Mouse (Mus musculus): ENCODE results near the gene Tshb.

Tshb gene

DNA sequence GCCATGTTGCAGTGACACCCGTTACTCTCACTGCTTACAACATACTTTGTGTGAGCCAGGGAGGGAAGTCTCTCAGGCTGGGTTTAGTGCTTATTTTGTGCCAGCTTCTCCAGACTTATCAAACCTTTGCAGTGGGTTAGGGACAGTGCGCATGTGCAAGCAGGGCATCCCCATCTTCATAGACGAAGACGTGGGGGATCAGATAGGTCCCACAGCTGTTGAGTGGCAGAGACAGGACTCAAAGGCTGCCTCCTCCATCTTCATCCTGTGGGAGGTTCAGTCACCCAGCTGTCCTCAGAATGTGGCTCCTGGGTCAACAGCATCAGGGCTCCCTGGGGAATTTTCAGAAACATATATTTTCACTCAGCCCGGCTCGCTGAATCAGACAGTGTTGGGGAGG, 46.1 kb downstream of the Tshb start:
- no peak for DNase-seq

DNA sequence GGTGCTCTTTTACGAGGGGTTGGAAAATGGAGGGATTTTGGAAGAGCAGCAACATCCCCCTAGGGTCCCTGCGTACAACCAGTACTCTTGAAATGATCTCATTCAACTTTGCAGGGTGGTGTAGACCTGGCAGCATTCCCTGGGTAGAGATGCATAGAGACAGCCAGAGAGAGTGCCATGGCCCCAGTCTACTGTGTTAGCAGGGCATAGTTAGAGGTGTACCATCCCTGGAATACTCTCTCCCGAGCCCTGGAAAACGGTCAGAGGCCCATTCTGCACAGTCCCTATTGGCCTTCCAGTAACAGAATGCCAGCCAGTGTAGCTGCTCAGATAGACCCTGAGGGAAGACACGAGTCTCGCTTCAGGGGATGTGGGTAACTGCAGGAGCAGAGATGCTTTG, 46.9 kb downstream of the Tshb start:
- DNase-seq = no peak

DNA sequence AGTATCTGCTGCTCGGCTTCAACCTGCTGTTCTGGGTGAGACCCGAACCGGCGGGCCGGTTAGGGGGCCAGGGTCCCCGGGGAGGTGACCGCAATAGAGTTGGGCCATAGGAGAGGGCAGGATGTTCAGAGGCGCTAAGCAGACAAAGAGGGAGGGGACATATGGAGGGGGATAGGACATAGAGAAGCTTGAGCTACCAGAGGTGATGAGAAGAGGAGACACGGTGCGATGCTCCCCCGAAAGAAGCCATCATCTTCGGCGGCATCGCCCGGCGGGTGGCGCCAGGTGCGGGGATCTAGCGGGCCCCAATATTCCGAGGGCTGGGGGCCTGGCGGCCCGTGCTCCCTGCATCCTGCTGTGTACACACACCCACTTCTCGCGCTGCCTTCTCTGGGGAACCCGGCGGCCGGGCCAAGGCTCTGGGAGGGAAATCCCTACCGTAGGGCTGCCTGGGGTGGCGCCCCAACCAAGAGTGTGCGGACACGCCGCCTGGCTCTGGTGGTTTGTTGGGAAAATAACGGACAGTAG, 47.4 kb downstream of the Tshb start:
- DNase-seq = peak; percentile 37 to 39

DNA sequence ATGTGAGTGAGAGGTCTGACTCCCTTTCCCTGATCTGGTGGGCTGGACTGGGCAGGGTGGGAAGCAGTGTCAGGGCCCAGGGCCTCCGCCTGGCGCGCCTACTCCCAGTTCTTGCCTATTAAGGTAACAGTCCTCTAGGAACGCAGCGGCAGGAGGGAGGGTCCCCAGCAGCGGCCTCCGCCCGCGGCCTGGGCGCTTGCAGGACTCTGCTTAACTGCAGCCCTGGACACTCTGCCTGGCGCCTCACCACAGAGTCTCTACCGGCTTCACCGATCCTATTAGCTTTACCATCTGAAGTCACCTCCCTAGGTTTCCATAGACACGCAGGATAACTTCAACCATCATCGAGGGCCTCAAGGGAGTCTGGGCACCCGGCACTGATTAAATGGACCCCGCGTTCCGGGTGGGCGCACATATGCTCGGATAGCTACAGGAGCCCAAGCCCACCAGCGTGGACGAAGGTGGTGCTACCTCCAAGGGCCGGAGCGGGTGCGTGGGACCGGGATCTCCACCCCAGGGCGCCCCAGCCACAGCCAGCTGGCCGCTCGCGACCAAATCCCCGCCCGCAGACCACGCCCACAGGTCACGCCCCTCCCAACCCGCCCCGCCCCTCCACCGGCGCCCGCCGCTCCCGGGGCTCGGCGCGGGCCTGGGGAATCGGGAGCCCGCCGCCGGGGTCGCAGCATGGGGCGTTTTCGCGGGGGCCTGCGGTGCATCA, 48.0 kb downstream of the Tshb start, which contains the start of gene Tspan2:
TSS of gene Tspan2 (plus strand) at position 217 of the 718 bp plus-strand sequence.
- DNase-seq = peak; percentile 57 to 70

DNA sequence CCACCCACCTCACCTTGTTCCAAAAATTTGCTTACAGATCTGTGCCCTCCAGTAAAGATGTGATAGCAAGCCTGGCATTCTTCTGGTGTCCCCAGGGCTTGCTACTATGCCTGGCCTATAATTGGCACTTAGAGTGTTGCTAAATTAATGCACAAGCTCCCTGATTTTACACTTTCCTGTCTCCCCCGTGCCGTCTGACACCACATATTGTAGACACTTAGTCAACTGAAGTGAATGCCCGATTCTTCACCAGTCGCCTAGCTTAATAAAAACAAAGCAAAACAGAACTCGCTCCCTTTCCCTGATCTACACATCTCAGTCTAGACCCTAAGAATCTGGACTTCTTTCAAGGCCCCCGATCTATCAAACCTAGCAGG, 48.6 kb downstream of the Tshb start:
- DNase-seq = no peak

DNA sequence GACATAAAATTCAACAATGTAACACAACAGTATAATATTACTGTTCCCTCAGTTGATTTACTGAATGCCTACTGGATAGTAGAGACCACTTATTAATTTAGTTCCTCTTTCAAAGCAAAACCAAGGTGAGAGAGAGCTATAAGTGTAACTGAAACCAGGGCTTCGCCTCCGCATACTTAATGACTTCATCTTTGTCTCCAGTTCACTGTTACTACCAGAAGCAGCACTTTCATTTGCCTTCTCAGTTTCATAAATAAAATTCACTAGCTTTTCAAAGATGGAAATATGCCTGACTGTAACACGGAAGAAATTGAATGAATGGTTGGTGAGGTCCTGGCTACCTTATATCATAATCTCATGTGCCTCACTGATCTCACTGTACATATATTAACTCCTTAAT, 49.5 kb downstream of the Tshb start:
- no peak for DNase-seq

DNA sequence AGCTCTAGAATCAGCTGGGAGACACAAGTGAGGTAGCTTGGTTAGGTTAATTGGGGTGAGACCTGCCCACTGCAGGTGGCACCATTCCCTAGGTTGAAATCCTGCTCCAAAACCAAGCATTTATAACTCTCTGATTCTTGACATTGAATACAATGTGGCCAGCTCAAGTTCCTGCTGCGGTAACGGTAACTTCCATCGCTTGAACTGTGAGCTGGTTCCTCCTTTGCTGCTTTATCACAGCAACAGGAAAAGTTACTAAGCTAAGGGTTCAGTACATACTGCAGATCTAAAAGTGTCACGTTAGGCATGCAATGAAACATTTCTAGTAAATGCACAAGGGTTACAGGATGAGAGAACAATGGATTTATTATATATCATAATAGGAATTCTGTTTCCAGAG, 49.9 kb downstream of the Tshb start:
- no peak for DNase-seq

DNA sequence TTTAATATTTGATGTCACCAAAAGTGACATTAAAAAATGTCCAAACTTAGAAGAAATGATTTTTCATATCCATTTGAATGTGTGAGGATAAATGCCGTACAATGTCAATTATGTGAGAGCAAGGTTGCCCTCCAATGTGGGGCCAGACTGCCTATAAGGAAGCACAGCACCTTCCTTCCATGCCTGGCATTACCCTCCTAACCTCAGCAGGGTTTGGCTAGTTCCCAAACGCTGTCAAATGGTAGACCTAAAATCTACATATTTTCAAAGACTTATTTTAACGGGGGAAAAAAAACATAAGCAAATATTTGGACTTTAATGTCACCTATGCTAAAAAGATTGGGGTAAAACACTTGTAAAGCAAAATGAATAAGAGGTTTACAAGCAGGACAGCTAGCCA, 51.4 kb downstream of the Tshb start:
- DNase-seq = no peak

DNA sequence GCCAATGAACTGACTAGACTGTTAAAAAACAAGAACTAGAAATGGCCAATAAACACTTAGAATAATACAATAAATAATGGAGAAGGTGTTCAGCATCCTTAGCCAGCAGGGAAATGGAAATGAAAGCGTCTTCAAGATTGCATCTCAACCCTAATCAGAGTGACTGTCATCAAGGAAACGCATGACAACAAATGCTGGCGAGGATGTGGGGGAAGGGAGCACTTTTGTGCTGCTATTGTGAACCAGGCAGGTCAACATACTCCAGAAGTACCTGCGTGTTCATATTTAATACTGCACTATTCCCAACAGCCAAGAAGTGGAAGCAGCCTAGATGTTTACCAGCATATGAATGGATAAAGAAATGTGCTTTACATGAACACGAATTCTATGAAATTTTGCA, 53.1 kb downstream of the Tshb start:
- DNase-seq = no peak
